Mouse (Mus musculus): ENCODE data around the gene Use1.
A peak's percentile ranks its signal among the peaks of the same experiment; 100 is the strongest.

Gene Use1

GRCm38 (mm10) chr8:71404011-71404410 lies 37.4 kb downstream of the Use1 start:
- no peak for DNase-seq

DNA sequence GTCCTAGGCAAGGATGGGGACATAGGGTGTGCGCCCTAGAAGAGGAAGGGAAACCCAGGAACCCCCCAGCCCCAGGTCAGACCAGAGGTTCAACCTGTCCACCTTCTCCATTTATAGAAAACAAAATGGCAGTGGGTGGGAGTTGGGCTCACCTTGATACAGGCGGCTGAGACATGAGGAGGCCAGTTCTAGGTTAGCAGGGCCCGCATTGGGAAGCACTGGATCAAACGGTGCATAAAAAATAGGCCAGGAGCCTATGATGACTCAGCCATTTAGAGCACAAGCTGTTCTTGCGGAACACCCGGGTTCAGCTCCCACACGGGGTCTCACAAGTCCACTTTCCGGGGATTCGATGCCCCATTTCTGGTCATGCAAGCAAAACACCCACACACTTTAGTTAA lies 38.3 kb downstream of the Use1 start:
- no peak for DNase-seq

DNA sequence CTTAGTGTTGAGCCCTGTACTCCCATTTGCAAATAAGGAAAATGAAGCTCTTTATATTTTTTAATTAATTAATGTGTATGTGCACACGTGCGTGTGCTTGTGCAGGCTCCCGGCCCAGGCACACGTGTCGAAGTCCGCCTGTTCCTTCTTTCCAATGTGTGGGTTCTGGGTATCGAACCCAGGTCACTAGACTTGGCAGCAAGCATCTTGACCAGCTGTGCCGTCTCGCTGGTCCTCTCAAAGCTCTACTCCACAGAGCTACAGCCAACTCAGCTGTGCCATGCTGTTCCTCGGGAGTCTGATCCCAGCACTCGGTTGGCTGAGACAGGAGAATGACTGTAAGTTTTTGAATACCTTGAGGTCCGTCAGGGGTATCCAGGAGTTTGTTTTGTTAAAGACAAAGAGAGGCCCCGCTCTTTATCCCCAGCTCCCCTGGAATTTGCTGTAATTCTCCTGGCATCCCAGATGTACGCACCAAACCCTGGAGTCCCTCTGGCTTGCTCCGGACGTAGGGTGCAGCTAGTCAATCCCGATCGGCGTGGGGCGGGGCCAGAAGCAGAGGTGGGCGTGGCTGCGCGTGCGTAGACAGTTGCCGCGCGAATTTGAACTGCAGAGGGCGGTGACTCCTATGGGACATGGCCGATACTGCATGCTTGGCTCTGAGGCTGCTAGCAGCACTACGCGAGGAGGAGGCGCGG lies 38.9 kb downstream of the Use1 start, which contains the start of gene Ankle1:
Ankle1 (plus strand) TSS at position 610 of the 698 bp plus-strand sequence.
- peak; percentile 99 for DNase-seq

DNA sequence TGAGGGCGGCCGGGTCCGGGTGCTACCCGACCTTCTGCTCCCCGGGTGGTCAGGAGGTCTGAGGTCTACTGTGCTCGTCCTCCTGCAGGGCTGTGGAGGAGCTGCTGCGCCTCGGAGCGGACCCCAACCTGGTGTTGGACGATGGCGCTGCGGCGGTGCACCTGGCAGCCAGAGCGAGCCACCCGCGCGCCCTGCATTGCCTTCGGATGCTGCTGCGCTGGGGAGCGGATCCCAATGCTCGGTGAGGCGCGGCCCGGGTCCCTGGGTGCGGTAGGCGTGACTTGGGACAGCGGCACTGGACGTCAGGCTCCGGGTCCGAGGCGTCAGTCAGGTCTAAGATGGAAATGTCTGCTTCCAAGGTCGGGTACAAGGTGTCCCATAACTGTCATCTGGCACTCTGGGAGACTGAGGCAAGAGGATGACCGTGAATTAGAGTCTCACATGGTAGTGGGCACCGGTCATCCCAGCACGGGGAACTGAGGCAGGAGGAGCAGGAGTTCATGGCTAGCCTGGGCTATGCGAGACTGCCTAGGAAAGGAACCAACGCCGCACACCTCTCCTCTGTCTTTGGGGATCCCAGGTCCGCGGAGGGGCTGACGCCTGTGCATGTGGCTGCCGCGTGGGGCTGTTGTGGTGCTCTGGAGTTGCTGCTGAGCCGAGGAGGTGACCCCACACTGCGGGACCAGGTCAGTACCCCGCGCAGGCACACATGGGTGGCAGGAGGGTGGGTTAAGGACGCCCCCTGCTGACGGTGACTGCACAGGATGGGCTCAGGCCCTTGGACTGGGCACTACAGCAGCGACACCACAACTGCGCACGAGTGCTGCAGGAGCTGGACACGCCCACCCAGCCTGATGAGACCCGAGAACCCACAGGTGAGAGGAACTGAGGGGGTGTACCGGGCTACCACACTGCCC lies 39.7 kb downstream of the Use1 start:
- DNase-seq = peak; percentile 80

DNA sequence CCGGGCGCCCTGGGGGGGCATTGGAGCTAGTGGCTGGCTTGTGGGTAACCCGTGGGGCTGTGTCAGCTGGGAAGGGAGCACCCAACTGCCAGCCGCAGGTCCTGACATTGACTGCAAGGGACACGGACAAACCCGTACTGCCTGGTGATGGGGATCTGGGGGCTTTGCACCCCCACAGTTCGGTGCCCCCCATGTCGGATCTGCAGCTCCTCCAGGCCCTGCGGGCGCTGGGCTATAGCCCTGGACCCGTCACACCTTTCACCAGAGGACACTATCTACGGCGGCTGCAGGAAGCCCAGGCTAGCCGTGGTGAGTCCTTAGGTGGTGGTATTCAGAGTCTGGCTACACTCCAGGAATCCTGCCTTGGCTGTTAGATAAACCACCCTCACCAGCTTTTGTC lies 40.8 kb downstream of the Use1 start:
- no peak for DNase-seq

- DNase-seq = no peak
Observed at GRCm38 (mm10) chr8:71408231-71408630, 41.6 kb downstream of the Use1 start.

DNA sequence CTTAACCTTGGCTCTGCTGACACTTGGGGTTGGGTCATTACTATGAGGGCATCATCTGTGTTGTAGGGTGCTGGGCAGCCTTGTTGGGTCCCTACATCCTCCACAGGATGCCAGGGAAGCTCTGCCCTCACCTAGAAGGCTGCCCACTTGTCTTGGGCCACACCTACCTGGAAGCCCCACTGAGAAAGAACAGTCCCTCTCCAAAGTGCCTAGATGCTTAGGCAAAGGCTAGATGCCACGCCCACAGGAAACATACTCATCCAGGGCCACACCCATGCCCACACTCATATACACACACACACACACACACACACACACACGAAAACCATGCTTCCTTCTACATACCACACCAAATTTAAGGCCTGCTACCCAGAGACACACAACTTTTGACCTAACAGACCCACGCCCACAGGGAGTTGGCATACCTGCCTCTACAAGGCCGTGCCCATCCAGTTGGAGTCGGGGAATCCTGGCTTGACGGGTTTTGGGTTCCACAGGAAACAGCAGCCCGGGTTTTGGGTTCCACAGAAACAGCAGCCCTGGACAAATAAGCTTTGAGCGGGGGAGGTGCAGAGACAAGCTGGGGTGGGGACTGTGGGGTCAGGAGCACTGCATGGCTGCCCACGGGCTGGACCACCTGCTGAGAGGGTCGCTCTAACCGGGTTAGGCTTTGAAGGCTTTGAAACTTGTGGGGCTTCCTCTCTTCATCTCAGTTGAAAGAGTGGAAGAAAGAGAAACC lies 45.1 kb downstream of the Use1 start:
- DNase-seq = peak; percentile 57
